26 mouse cellular contexts compared by ENCODE assay signal in genomic region chrX:143442638-143443037, GRCm38 (mm10). TPM values are rescaled to one million over a fixed set of nuclear protein-coding genes. Genes with fewer than 3 reads are reported as not detected.
DNase-seq lines count a peak whose midpoint lies in the region; ATAC-seq and TF ChIP-seq lines count a peak whose summit lies in the region.
"Had no signal": no experiment of that assay in that cellular context is flagged by ENCODE, and none has a peak within 500 bp of the region (broad histone marks: within the 10 kb centered on the region; RNA-seq: fewer than 3 reads in every experiment).

No protein-coding gene starts in this region.

- ATAC-seq in forebrain, embryonic 11.5 days (replicated peaks; ENCODE audit: low FRiP score), result 0 out of 2 replicates have a peak, but pooled peaks have one; percentile 30
- no peak for ATAC-seq in forebrain, embryonic 14.5 days
- no peak for ATAC-seq in lung, postnatal 0 days
- ATAC-seq in neural tube, embryonic 13.5 days (ENCODE audit: low read depth), result peak; percentile 77
- ATAC-seq in neural tube, embryonic 15.5 days (ENCODE audit: low FRiP score), result peak; percentile 45; the same call in 1 of the 2 replicates
- ATAC-seq: activated CD4-positive, CD25-positive, alpha-beta regulatory T cell, adult 4 months; forebrain, embryonic 13.5 days; forebrain, postnatal 0 days had no signal

- no peak for DNase-seq in forebrain, embryonic 11.5 days (ENCODE audit: low spot score)
- no peak for DNase-seq in forebrain, embryonic 14.5 days (ENCODE audit: low spot score)
- peak; percentile 1 for DNase-seq in lung, postnatal 0 days (ENCODE audit: low spot score)
- DNase-seq in lung, adult 2 months, result no peak
- no peak for DNase-seq in neural tube, embryonic 10.5 days (ENCODE audit: extremely low spot score, low spot score)
- no peak for DNase-seq in ovary, postnatal 10 days (ENCODE audit: low spot score)
- DNase-seq: adrenal gland, postnatal 10 days; adrenal gland, postnatal 36 days; cerebellum, adult 11 months; cerebellum, adult 2 months; cerebellum, adult 9-11 months; cerebellum, postnatal 25 days; forebrain, postnatal 0 days; gastrocnemius, adult 2 months; gastrocnemius, postnatal 14 days; heart, adult 11 months had no signal

- no peaks in the 10 kb centered on the region for H3K36me3 ChIP-seq in forebrain, embryonic 11.5 days (ENCODE audit: control insufficient read depth, insufficient read depth, low read length)
- no peaks in the 10 kb centered on the region for H3K36me3 ChIP-seq in forebrain, embryonic 14.5 days (ENCODE audit: control insufficient read depth, insufficient read depth, low read length)
- H3K36me3 ChIP-seq in lung, postnatal 0 days (ENCODE audit: insufficient read depth, low read length), result no peaks in the 10 kb centered on the region
- no peaks in the 10 kb centered on the region for H3K36me3 ChIP-seq in neural tube, embryonic 13.5 days
- H3K36me3 ChIP-seq in neural tube, embryonic 15.5 days, result no peaks in the 10 kb centered on the region
- H3K36me3 ChIP-seq: embryonic facial prominence, embryonic 10.5 days; embryonic facial prominence, embryonic 13.5 days; hindbrain, embryonic 12.5 days; hindbrain, embryonic 15.5 days had no signal

- H3K27me3 ChIP-seq in forebrain, embryonic 11.5 days (ENCODE audit: control insufficient read depth, insufficient read depth, low read length), result 0 out of 2 replicates have a peak, but pooled peaks cover 2% of the 10 kb centered on the region
- H3K27me3 ChIP-seq in forebrain, embryonic 14.5 days (replicated peaks; ENCODE audit: control insufficient read depth, insufficient read depth, low read length), result no peaks in the 10 kb centered on the region
- no peaks in the 10 kb centered on the region for H3K27me3 ChIP-seq in lung, postnatal 0 days (replicated peaks; ENCODE audit: insufficient read depth, low read length)
- H3K27me3 ChIP-seq in neural tube, embryonic 13.5 days, result peaks cover 24% of the 10 kb centered on the region; the same call in 1 of the 2 replicates
- peaks cover 2% of the 10 kb centered on the region; the same call in 1 of the 2 replicates for H3K27me3 ChIP-seq in neural tube, embryonic 15.5 days (replicated peaks)
- H3K27me3 ChIP-seq: forebrain, embryonic 13.5 days had no signal

- no peak for TF ChIP-seq POLR2A in lung, adult 2 months (IDR thresholded peaks at IDR 0.05; ENCODE audit: borderline replicate concordance, extremely low read depth, low read depth, low read length)

- no peak for TF ChIP-seq EP300 in lung, postnatal 0 days (IDR thresholded peaks at IDR 0.05)

- no peak overlapping the region for H3K4me3 ChIP-seq in forebrain, embryonic 11.5 days (ENCODE audit: low read depth, low read length)
- no peak overlapping the region for H3K4me3 ChIP-seq in forebrain, embryonic 14.5 days (ENCODE audit: low read depth, low read length)
- no peak overlapping the region for H3K4me3 ChIP-seq in lung, postnatal 0 days (ENCODE audit: low read depth, low read length)
- H3K4me3 ChIP-seq in lung, adult 2 months (replicated peaks; ENCODE audit: extremely low read depth, low read depth, low read length), result no peak overlapping the region
- H3K4me3 ChIP-seq in neural tube, embryonic 13.5 days, result no peak overlapping the region
- H3K4me3 ChIP-seq in neural tube, embryonic 15.5 days (replicated peaks), result no peak overlapping the region
- H3K4me3 ChIP-seq: embryonic facial prominence, embryonic 10.5 days; embryonic facial prominence, embryonic 13.5 days; erythroblast, embryonic 14.5 days; forebrain, embryonic 13.5 days; gastrocnemius, adult 2 months; hindbrain, embryonic 12.5 days; hindbrain, embryonic 15.5 days had no signal

- TF ChIP-seq CTCF in lung, postnatal 0 days (IDR thresholded peaks at IDR 0.05), result no peak
- no peak for TF ChIP-seq CTCF in lung, adult 2 months (IDR thresholded peaks at IDR 0.05; ENCODE audit: insufficient read depth, low read length)

- H3K9me3 ChIP-seq in forebrain, embryonic 11.5 days (ENCODE audit: control insufficient read depth, low read length), result no peaks in the 10 kb centered on the region
- H3K9me3 ChIP-seq in forebrain, embryonic 14.5 days (replicated peaks; ENCODE audit: control insufficient read depth, low read length), result no peaks in the 10 kb centered on the region
- no peaks in the 10 kb centered on the region for H3K9me3 ChIP-seq in lung, postnatal 0 days (ENCODE audit: low read length)
- no peaks in the 10 kb centered on the region for H3K9me3 ChIP-seq in neural tube, embryonic 13.5 days
- no peaks in the 10 kb centered on the region for H3K9me3 ChIP-seq in neural tube, embryonic 15.5 days (replicated peaks)
- H3K9me3 ChIP-seq: embryonic facial prominence, embryonic 10.5 days; embryonic facial prominence, embryonic 13.5 days; forebrain, embryonic 13.5 days; hindbrain, embryonic 12.5 days; hindbrain, embryonic 15.5 days had no signal

- no peak overlapping the region for H3K27ac ChIP-seq in forebrain, embryonic 11.5 days (ENCODE audit: low read depth, low read length)
- H3K27ac ChIP-seq in forebrain, embryonic 14.5 days (ENCODE audit: low read depth, low read length), result no peak overlapping the region
- no peak overlapping the region for H3K27ac ChIP-seq in lung, postnatal 0 days (ENCODE audit: low read length)
- H3K27ac ChIP-seq in neural tube, embryonic 13.5 days (replicated peaks), result no peak overlapping the region
- no peak overlapping the region for H3K27ac ChIP-seq in neural tube, embryonic 15.5 days (replicated peaks)
- H3K27ac ChIP-seq: embryonic facial prominence, embryonic 10.5 days; embryonic facial prominence, embryonic 13.5 days; forebrain, embryonic 13.5 days; gastrocnemius, adult 2 months; hindbrain, embryonic 12.5 days; hindbrain, embryonic 15.5 days had no signal

- no peaks in the 10 kb centered on the region for H3K4me1 ChIP-seq in forebrain, embryonic 11.5 days (replicated peaks; ENCODE audit: control insufficient read depth, insufficient read depth, low read length)
- H3K4me1 ChIP-seq in forebrain, embryonic 14.5 days (ENCODE audit: control insufficient read depth, insufficient read depth, low read length), result no peaks in the 10 kb centered on the region
- no peaks in the 10 kb centered on the region for H3K4me1 ChIP-seq in lung, postnatal 0 days (ENCODE audit: insufficient read depth, low read depth, low read length)
- no peaks in the 10 kb centered on the region for H3K4me1 ChIP-seq in lung, adult 2 months (ENCODE audit: control insufficient read depth, insufficient read depth, low read length)
- no peaks in the 10 kb centered on the region for H3K4me1 ChIP-seq in neural tube, embryonic 13.5 days (replicated peaks)
- no peaks in the 10 kb centered on the region for H3K4me1 ChIP-seq in neural tube, embryonic 15.5 days
- H3K4me1 ChIP-seq: embryonic facial prominence, embryonic 10.5 days; embryonic facial prominence, embryonic 13.5 days; forebrain, embryonic 13.5 days; hindbrain, embryonic 12.5 days; hindbrain, embryonic 15.5 days had no signal

- WGBS in forebrain, embryonic 11.5 days, result 42% methylated on average over 4 of the region's 4 CpGs
- WGBS in forebrain, embryonic 14.5 days, result 54% methylated on average over 4 of the region's 4 CpGs
- WGBS in lung, postnatal 0 days, result 58% methylated on average over 4 of the region's 4 CpGs
- 54% methylated on average over 4 of the region's 4 CpGs for WGBS in lung, adult 2 months
- WGBS in neural tube, embryonic 13.5 days, result 25% methylated on average over 4 of the region's 4 CpGs
- WGBS in neural tube, embryonic 15.5 days, result 35% methylated on average over 4 of the region's 4 CpGs

- no peak overlapping the region for H3K4me2 ChIP-seq in forebrain, embryonic 11.5 days (ENCODE audit: low read depth, low read length, severe bottlenecking)
- H3K4me2 ChIP-seq in forebrain, embryonic 14.5 days (ENCODE audit: low read length), result no peak overlapping the region
- no peak overlapping the region for H3K4me2 ChIP-seq in lung, postnatal 0 days (replicated peaks; ENCODE audit: low read depth, low read length)
- H3K4me2 ChIP-seq in neural tube, embryonic 13.5 days, result no peak overlapping the region
- no peak overlapping the region for H3K4me2 ChIP-seq in neural tube, embryonic 15.5 days
- H3K4me2 ChIP-seq: embryonic facial prominence, embryonic 13.5 days; forebrain, embryonic 13.5 days; heart, embryonic 11.5 days; hindbrain, embryonic 12.5 days; hindbrain, embryonic 15.5 days had no signal

- no peak overlapping the region for H3K9ac ChIP-seq in forebrain, embryonic 11.5 days (ENCODE audit: low read length)
- no peak overlapping the region for H3K9ac ChIP-seq in forebrain, embryonic 14.5 days (ENCODE audit: low read length)
- H3K9ac ChIP-seq in lung, postnatal 0 days (replicated peaks; ENCODE audit: low read depth), result no peak overlapping the region
- no peak overlapping the region for H3K9ac ChIP-seq in neural tube, embryonic 13.5 days
- H3K9ac ChIP-seq in neural tube, embryonic 15.5 days (replicated peaks), result no peak overlapping the region
- H3K9ac ChIP-seq: embryonic facial prominence, embryonic 13.5 days; forebrain, embryonic 13.5 days; forebrain, postnatal 0 days; hindbrain, embryonic 12.5 days; hindbrain, embryonic 15.5 days had no signal

RNA-seq across cellular contexts. Expression of gene Chrdl1, which starts 48.6 kb away (rescaled TPM):
- polyA plus RNA-seq in forebrain, embryonic 11.5 days (2014; fragmentation: Nextera tagmentation; extraction: Ambion mirVana), result 5.1 and 7.3 TPM in 2 replicates
- polyA plus RNA-seq in forebrain, embryonic 14.5 days (2014; fragmentation: Nextera tagmentation; extraction: Ambion mirVana), result 2.5 and 2.9 TPM in 2 replicates
- 0.14 and 0.20 TPM in 2 replicates for polyA plus RNA-seq in lung, postnatal 0 days (2015; fragmentation: Nextera tagmentation; extraction: Ambion mirVana)
- 5.2 and 12.8 TPM in 2 replicates for polyA plus RNA-seq in lung, adult 2 months (2012; rRNA removed)
- polyA plus RNA-seq in neural tube, embryonic 13.5 days (2015; fragmentation: Nextera tagmentation; extraction: Ambion mirVana), result 1.4 TPM in 2 replicates
- 2.0 and 2.9 TPM in 2 replicates for polyA plus RNA-seq in neural tube, embryonic 15.5 days (2015; fragmentation: Nextera tagmentation; extraction: Ambion mirVana)
- polyA plus RNA-seq: activated CD4-positive, CD25-positive, alpha-beta regulatory T cell, adult 4 months; erythroblast, embryonic 14.5 days had no signal

Comparison
In these comparisons a context has a peak if more than half of its experiments do, and no peak if none do; other contexts are left out.
1. ATAC-seq: peak in forebrain, embryonic 11.5 days (single experiment), neural tube, embryonic 13.5 days (single experiment) and neural tube, embryonic 15.5 days (single experiment); none in forebrain, embryonic 14.5 days (single experiment) and lung, postnatal 0 days (single experiment).